Mouse (Mus musculus) erythroblast, embryonic 14.5 days (primary cell): ENCODE data around the gene Cd274. TPM values are rescaled to one million over a fixed set of nuclear protein-coding genes. Genes with fewer than 3 reads are reported as not detected.

Source experiments
- H3K27me3 ChIP-seq: 2 replicates; pipeline ENCODE4 v1.6.1; 2012; ENCODE audit warnings: inconsistent platforms; ENCODE audit not compliant: control insufficient read depth
- H3K36me3 ChIP-seq: 2 replicates; pipeline ENCODE4 v1.6.1; 2012; ENCODE audit warnings: mild to moderate bottlenecking, inconsistent platforms; ENCODE audit not compliant: control insufficient read depth
- H3K4me1 ChIP-seq: 2 replicates; pipeline ENCODE4 v1.6.1; 2012; ENCODE audit warnings: inconsistent platforms; ENCODE audit not compliant: control insufficient read depth
- H3K4me3 ChIP-seq: replicated peaks from 2 replicates; pipeline ENCODE3; 2012; ENCODE audit warnings: moderate library complexity, mild to moderate bottlenecking, inconsistent platforms
- H3K9me3 ChIP-seq: 2 replicates; pipeline ENCODE4 v1.6.1; 2012; ENCODE audit warnings: low read length, inconsistent platforms, mixed read lengths; ENCODE audit not compliant: control insufficient read depth
- GATA1 ChIP-seq: IDR thresholded peaks from 2 replicates; pipeline ENCODE4 v1.6.1; 2012; ENCODE audit warnings: low read length, inconsistent platforms, mixed read lengths
- TAL1 ChIP-seq: IDR thresholded peaks from 3 replicates; pipeline ENCODE4 v1.6.1; 2012; ENCODE audit warnings: low read length, inconsistent platforms, mixed read lengths
- polyA plus RNA-seq: library from polyadenylated mRNA; stranded (reverse); fragments of >175 nt; gene quantifications from 2 replicates; pipeline ENCODE4 v1.2.3, GENCODE M21; 2012

The Cd274 gene
- not detected in 2 replicates for polyA plus RNA-seq

DNA sequence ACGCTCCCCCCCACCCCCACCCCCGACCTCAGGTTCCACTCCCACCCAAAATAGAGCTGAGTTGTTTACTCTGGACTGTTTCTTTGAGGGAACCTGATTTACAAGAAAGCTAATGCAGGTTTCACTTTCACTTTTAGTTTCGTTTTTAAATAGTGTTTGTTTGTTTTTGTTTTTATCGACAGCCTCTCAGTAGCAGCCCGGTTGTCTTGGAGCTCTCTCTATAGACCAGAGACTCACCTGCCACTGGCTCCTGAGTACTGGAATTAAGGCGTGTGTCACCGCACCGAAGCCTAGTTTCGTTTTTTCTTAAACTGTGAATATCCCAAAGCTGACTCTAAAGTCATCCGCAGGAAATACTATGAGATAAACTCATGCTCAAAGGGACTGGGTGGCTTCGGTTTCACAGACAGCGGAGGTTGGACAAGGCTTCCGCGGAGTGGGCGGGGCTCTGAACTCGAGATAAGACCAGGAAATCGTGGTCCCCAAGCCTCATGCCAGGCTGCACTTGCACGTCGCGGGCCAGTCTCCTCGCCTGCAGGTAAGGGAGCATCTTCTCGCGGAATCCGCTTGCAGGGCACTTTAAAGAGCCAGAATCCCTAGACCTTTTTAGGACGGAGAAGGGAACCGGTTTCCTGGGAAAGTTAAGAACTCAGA is at the start of gene Cd274, which contains the start of gene Plgrkt:
Gene Cd274 (plus strand): TSS at position 487 of the 654 bp plus-strand sequence.
Gene Plgrkt (minus strand): TSS at position 422 of the 654 bp plus-strand sequence.
- peak; percentile 63 for TF ChIP-seq GATA1
- no peak for TF ChIP-seq TAL1
- peaks cover 35% of the 10 kb centered on the region for H3K4me1 ChIP-seq
- peak within 1 kb of the TSS; percentile 81 for H3K4me3 ChIP-seq
- no peaks in the 10 kb centered on the region for H3K27me3 ChIP-seq
- H3K9me3 ChIP-seq, result no peaks in the 10 kb centered on the region
- no peaks in the 10 kb centered on the region for H3K36me3 ChIP-seq

DNA sequence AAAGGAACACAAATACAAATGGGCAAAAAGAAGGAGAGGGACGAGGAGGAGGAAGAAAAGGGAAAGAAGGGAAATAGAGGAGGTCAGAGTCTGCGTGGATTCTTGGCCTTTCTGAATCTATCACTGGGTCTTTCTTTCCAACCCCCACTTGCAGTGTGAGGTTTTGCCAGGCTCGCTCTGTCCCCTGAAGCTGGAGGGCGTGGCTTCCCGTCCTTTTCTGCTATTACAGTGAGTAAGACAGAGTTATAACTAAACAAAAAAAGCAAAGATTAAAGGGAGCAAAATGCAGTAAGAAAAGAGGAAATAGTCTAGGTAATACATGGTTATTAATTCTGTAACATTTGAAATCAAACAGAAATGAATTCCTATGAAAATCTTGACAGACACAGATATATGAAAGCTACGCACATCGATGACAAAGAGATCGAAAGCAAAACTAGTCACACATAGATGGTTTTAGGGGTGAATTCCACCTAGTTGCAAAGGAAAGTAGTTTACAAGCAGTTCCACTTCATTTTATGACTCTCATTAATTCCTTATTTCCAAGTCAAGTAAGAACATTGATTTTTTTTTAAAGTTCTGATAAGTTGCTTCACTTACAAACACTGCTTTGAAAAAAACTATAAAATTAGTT is 43.7 kb upstream of the Cd274 start:
- H3K9me3 ChIP-seq, result no peaks in the 10 kb centered on the region
- H3K36me3 ChIP-seq, result no peaks in the 10 kb centered on the region
- H3K27me3 ChIP-seq, result peaks cover 22% of the 10 kb centered on the region
- no peak overlapping the region for H3K4me3 ChIP-seq
- H3K4me1 ChIP-seq, result peaks cover 24% of the 10 kb centered on the region
- TF ChIP-seq TAL1, result no peak
- TF ChIP-seq GATA1, result no peak

DNA sequence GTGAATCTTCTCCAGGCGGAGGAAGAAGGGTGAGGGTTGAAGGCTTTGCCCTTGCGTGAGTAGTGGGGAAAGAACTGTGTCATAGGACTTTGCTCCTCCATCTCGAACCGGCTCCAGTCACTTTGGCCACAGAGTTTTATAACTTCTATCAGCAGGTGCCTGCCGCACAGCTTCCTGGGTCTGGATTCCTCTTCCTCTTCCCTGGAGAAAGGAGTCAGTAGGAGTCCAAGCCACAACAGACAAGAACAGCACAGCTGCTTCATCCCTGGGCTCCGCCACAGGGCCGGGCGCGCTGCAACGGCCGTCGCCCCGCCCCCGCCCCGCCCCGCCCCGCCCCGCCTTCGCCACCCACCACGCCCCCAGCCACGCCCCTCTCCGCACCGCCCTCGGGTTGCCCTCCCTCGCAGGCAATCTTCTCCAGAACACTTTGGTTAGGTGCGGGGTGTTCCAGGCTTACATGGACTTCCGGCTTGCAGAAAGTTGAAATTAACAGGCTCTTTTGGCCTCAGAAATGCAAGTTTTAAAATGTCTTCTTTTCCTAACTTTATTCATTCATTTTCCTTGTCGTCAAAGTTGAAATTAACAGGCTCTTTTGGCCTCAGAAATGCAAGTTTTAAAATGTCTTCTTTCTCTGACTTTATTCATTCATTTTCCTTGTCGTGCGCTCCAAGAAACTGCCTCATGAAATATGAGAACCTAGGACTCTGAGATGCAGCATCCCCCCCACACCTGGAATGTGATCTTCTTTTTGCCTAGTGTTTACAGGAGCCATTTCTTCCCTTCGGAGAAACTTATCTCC is 42.0 kb upstream of the Cd274 start, which contains the start of gene Insl6:
Gene Insl6 (minus strand): TSS at position 304 of the 799 bp plus-strand sequence.
- Histone ChIP-seq H3K27me3 (peaks cover 30% of the 10 kb centered on the region), H3K36me3 (no peaks in the 10 kb centered on the region), H3K9me3 (no peaks in the 10 kb centered on the region), H3K4me3 (peak within 1 kb of the TSS; percentile 56), H3K4me1 (peaks cover 24% of the 10 kb centered on the region)
- TF ChIP-seq GATA1 (no peak), TAL1 (no peak)

DNA sequence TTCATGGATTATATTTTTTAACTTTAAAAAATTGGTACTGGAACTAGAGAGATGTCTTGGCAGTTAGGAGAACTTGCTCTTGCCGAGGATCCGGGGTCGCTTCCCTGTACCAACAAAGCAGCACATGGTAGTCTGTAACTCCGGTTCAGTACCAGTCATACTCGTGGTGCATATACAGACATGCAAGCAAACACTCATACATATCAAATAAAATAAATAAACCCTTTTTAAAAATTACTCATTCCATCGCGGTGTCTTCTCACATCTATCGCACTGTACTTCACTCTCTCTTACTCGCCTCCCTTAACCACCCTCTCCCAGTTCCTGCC is 41.4 kb upstream of the Cd274 start:
- no peak for TF ChIP-seq GATA1
- no peak for TF ChIP-seq TAL1
- peaks cover 24% of the 10 kb centered on the region for H3K4me1 ChIP-seq
- H3K9me3 ChIP-seq, result no peaks in the 10 kb centered on the region
- no peaks in the 10 kb centered on the region for H3K36me3 ChIP-seq
- peak overlapping the region; percentile 40 for H3K4me3 ChIP-seq
- H3K27me3 ChIP-seq, result peaks cover 34% of the 10 kb centered on the region

DNA sequence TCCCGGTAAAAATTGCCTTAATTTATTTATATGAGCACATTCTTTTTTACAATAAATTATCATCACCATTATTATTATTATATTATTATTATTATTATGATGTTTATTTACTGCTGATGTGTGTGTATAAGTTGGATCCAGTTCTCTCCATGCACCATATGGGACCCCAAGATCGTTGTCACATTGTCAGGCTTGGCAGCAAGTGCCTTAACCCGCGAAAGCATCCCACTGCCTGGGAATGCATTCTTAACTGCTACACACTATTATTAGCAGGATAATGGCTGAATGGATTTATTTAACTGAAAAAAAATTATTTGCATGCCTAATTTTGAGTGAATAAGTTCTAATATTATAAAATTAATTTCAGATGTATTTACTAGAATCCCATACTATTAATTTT is 40.9 kb upstream of the Cd274 start:
- TF ChIP-seq GATA1 (no peak), TAL1 (no peak)
- Histone ChIP-seq H3K4me1 (peaks cover 24% of the 10 kb centered on the region), H3K27me3 (peaks cover 34% of the 10 kb centered on the region), H3K4me3 (no peak overlapping the region), H3K36me3 (no peaks in the 10 kb centered on the region), H3K9me3 (no peaks in the 10 kb centered on the region)

DNA sequence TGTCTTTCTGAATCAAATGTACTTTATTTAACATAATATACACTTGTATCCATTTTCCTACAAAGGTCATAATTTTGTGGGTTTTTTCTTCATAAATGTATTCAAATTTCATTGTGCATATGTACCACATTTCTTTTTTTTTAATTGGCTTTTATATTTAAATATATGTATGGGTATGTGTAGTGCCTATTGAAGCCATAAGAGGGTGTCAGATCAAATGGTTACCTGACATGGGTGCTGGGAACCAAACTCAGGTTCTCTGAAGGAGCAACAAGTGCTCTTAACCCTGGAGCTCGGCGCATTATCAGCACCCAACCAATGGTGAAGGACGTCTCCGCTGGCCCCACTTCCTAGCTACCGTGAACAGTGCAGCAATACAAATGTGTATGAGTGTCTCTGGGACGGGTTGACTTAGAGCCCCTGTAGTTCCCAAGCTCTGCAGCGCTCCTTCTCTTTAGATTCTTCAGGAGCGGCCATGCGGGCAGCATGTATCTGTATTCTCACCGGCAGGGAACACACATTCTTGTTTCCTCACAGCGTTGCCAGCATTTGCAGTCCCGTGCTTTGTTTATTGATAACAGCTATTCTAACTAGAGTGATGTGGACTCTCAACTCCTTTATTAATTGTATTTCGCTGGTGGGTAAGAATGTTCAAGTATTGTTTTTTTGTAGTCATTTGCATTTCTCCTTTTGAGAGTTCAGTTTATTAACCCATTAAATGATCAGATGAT is 40.3 kb upstream of the Cd274 start:
- no peaks in the 10 kb centered on the region for H3K9me3 ChIP-seq
- no peak overlapping the region for H3K4me3 ChIP-seq

DNA sequence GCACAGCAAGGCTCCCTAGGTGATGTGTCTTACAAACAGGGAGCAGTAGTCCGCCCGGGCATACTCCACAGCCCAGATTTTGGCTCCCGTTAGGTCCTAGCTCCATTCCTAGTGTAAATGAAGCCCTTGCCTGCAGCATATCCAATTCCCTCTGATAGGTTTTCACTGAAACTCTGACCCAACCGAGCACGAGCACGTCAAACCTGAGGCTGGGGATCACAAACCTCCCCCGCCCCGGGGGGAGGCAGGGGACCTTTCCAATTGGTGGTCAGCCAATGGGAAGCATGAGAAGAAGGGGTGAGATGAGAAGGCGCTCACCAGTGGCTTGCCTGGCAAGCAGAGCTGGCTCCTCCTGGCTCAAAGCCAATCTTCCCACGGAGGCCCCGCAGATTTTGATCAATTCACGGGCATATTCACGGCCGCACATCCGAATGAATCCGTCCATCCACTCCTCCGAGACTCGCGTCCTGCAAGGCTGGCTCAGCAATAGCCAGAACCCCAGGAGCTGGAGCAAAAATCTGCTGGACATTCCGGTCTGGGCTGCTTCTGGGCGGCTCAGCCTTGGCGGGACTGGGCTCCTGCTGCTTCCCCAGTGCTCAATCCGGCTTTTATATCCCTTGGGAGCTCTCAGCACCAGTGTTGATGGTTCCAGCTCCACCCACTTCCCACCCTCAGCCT is 33.0 kb upstream of the Cd274 start, which contains the start of gene Rln1:
Gene Rln1 (minus strand): TSS at position 603 of the 678 bp plus-strand sequence.
- Histone ChIP-seq H3K9me3 (no peaks in the 10 kb centered on the region), H3K4me1 (no peaks in the 10 kb centered on the region; the same call in 1 of the 2 replicates), H3K27me3 (peaks cover 62% of the 10 kb centered on the region), H3K4me3 (no peak within 1 kb of the TSS), H3K36me3 (no peaks in the 10 kb centered on the region)
- no peak for TF ChIP-seq TAL1
- no peak for TF ChIP-seq GATA1

More for the DNA sequence above, 40.3 kb upstream of the Cd274 start:
- no peak for TF ChIP-seq TAL1
- TF ChIP-seq GATA1, result no peak
- Histone ChIP-seq H3K27me3 (peaks cover 39% of the 10 kb centered on the region), H3K36me3 (no peaks in the 10 kb centered on the region), H3K4me1 (peaks cover 24% of the 10 kb centered on the region)

DNA sequence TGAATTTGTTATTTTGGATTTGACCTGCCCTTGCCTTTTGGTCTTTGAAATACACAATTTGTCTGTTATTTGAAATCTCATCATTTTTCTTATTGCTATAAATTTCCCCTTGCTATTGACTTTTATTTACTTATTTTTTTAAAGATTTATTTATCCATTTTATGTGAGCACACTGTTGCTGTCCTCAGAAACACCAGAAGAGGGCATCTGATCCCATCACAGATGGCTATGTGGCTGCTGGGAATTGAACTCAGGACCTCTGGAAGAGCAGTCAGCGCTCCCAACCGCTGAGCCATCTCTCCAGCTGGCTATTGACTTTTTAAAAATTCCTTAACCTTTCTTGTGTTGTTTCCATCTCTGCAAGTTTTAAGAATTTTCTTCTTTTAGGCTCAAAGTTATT is 30.6 kb upstream of the Cd274 start:
- Histone ChIP-seq H3K9me3 (no peaks in the 10 kb centered on the region), H3K4me1 (no peaks in the 10 kb centered on the region; the same call in 1 of the 2 replicates), H3K36me3 (no peaks in the 10 kb centered on the region), H3K27me3 (peaks cover 51% of the 10 kb centered on the region), H3K4me3 (no peak overlapping the region)
- TF ChIP-seq GATA1 (no peak), TAL1 (no peak)
